Mouse (Mus musculus) MEL (cell line): ENCODE results near the gene Teddm1a. TPM values are rescaled to one million over a fixed set of nuclear protein-coding genes. Genes with fewer than 3 reads are reported as not detected.

ENCODE experiments used
- DNase-seq: peaks from one replicate; pipeline ENCODE4 v3.0.0; 2011; ENCODE audit warnings: low read depth, low spot score
- H3K27ac ChIP-seq: 2 replicates; pipeline ENCODE4 v1.5.1; 2012; ENCODE audit warnings: low read depth, mild to moderate bottlenecking, control low read depth, low read length, moderate library complexity; ENCODE audit not compliant: control insufficient read depth
- H3K27me3 ChIP-seq, 2 experiments: fragments of 150-350 bp in 1 of 2; sonication (generic) in 1 of 2; 2 replicates each; pipeline ENCODE4 v1.6.1; 2012; ENCODE audit warnings: low read length in 2 of 2, mild to moderate bottlenecking in 2 of 2, improper control_type of control experiment in 1 of 2, moderate library complexity in 1 of 2; ENCODE audit not compliant: insufficient read depth in 2 of 2, control insufficient read depth in 1 of 2
- H3K36me3 ChIP-seq, 2 experiments: 2 replicates each; pipeline ENCODE4 v1.6.1; 2012 to 2014; ENCODE audit warnings: low read length in 2 of 2, improper control_type of control experiment in 1 of 2, inconsistent platforms in 1 of 2, mild to moderate bottlenecking in 1 of 2; ENCODE audit not compliant: insufficient read depth in 2 of 2, control insufficient read depth in 1 of 2
- H3K4me1 ChIP-seq, 2 experiments: fragments of 150-350 bp in 1 of 2; sonication (generic) in 1 of 2; 2 replicates each; pipeline ENCODE4 v1.6.1; 2012; ENCODE audit warnings: low read length in 2 of 2, improper control_type of control experiment in 1 of 2, mild to moderate bottlenecking in 1 of 2; ENCODE audit not compliant: insufficient read depth in 2 of 2, control insufficient read depth in 1 of 2
- H3K4me3 ChIP-seq, 2 experiments: fragments of 150-350 bp in 1 of 2; sonication (generic) in 1 of 2; 2 replicates each; pipeline ENCODE4 v1.5.1; 2012; ENCODE audit warnings: low read depth in 2 of 2, low read length in 2 of 2, mild to moderate bottlenecking in 2 of 2, moderate library complexity in 2 of 2, control low read depth in 1 of 2, improper control_type of control experiment in 1 of 2; ENCODE audit not compliant: control insufficient read depth in 1 of 2, insufficient read depth in 1 of 2
- H3K79me2 ChIP-seq: 2 replicates; pipeline ENCODE4 v1.6.1; 2012; ENCODE audit warnings: mild to moderate bottlenecking, low read length, moderate library complexity; ENCODE audit not compliant: control insufficient read depth, poor library complexity, insufficient read depth
- H3K9ac ChIP-seq: 2 replicates; pipeline ENCODE4 v1.6.1; 2012; ENCODE audit warnings: low read depth, mild to moderate bottlenecking, control low read depth, low read length, moderate library complexity; ENCODE audit not compliant: control insufficient read depth, poor library complexity, severe bottlenecking
- H3K9me3 ChIP-seq: fragments of 150-350 bp; sonication (generic); replicated peaks from 2 replicates; pipeline ENCODE4 v1.6.1; 2012; ENCODE audit warnings: mild to moderate bottlenecking, low read length, improper control_type of control experiment, moderate library complexity; ENCODE audit not compliant: insufficient read depth
- BHLHE40 ChIP-seq: IDR thresholded peaks from 2 replicates; pipeline ENCODE4 v1.6.1; 2012; ENCODE audit warnings: low read depth, mild to moderate bottlenecking, inconsistent platforms, low read length, improper control_type of control experiment, borderline replicate concordance
- CHD2 ChIP-seq: IDR thresholded peaks from 2 replicates; pipeline ENCODE4 v1.6.1; 2011; ENCODE audit warnings: low read length, improper control_type of control experiment
- E2F4 ChIP-seq: IDR thresholded peaks from 2 replicates; pipeline ENCODE4 v1.6.1; 2011; ENCODE audit warnings: low read depth, low read length, improper control_type of control experiment, borderline replicate concordance
- EP300 ChIP-seq, 2 experiments: IDR thresholded peaks; 2 replicates each; pipeline ENCODE4 v1.6.1; 2011; ENCODE audit warnings: improper control_type of control experiment in 2 of 2, low read length in 2 of 2, low read depth in 1 of 2, mild to moderate bottlenecking in 1 of 2
- GABPA ChIP-seq: IDR thresholded peaks from 2 replicates; pipeline ENCODE4 v1.6.1; 2012; ENCODE audit warnings: low read depth, mild to moderate bottlenecking, inconsistent platforms, low read length, improper control_type of control experiment, moderate library complexity
- HCFC1 ChIP-seq: IDR thresholded peaks from 2 replicates; pipeline ENCODE4 v1.6.1; 2012; ENCODE audit warnings: low read depth, mild to moderate bottlenecking, inconsistent platforms, low read length, improper control_type of control experiment, moderate library complexity
- KAT2A ChIP-seq: conservative IDR thresholded peaks from 2 replicates; pipeline ENCODE4 v1.6.1; 2012; ENCODE audit warnings: low read depth, low read length, improper control_type of control experiment, inconsistent platforms
- MAFK ChIP-seq: IDR thresholded peaks from 2 replicates; pipeline ENCODE4 v1.6.1; 2011; ENCODE audit warnings: low read depth, mild to moderate bottlenecking, low read length, improper control_type of control experiment, borderline replicate concordance
- MAX ChIP-seq: IDR thresholded peaks from 2 replicates; pipeline ENCODE4 v1.6.1; 2011; ENCODE audit warnings: low read length, improper control_type of control experiment
- MEF2A ChIP-seq: IDR thresholded peaks from 2 replicates; pipeline ENCODE4 v1.6.1; 2014; ENCODE audit warnings: low read depth, mild to moderate bottlenecking, inconsistent platforms, low read length, improper control_type of control experiment; ENCODE audit not compliant: poor library complexity, insufficient replicate concordance, severe bottlenecking; ENCODE audit errors: extremely low read depth
- MXI1 ChIP-seq: IDR thresholded peaks from 2 replicates; pipeline ENCODE4 v1.6.1; 2011; ENCODE audit warnings: mild to moderate bottlenecking, low read depth, low read length, improper control_type of control experiment
- MYB ChIP-seq: IDR thresholded peaks from 2 replicates; pipeline ENCODE4 v1.6.1; 2011; ENCODE audit warnings: mild to moderate bottlenecking, low read depth, low read length, improper control_type of control experiment
- MYC ChIP-seq: IDR thresholded peaks from 2 replicates; pipeline ENCODE4 v1.6.1; 2011; ENCODE audit warnings: low read depth, mild to moderate bottlenecking, low read length, improper control_type of control experiment, moderate library complexity
- NELFE ChIP-seq: IDR thresholded peaks from 2 replicates; pipeline ENCODE4 v1.6.1; 2011; ENCODE audit warnings: low read depth, low read length, improper control_type of control experiment
- POLR2A ChIP-seq, 2 experiments: IDR thresholded peaks; 2 replicates each; pipeline ENCODE4 v1.6.1; 2011 to 2012; ENCODE audit warnings: low read length in 2 of 2, mild to moderate bottlenecking in 2 of 2, control low read depth in 1 of 2, improper control_type of control experiment in 1 of 2, low read depth in 1 of 2, moderate library complexity in 1 of 2; ENCODE audit not compliant: control insufficient read depth in 1 of 2, insufficient read depth in 1 of 2, poor library complexity in 1 of 2
- POLR2AphosphoS2 ChIP-seq: IDR thresholded peaks from 2 replicates; pipeline ENCODE4 v1.6.1; 2011; ENCODE audit warnings: low read length, improper control_type of control experiment
- POLR2AphosphoS5 ChIP-seq: IDR thresholded peaks from 2 replicates; pipeline ENCODE4 v1.6.1; 2012; ENCODE audit warnings: low read depth, borderline replicate concordance, mild to moderate bottlenecking, inconsistent platforms, low read length, moderate library complexity, mixed read lengths
- SMC3 ChIP-seq: IDR thresholded peaks from 2 replicates; pipeline ENCODE4 v1.6.1; 2011; ENCODE audit warnings: low read depth, low read length, improper control_type of control experiment
- TAL1 ChIP-seq: IDR thresholded peaks from 2 replicates; pipeline ENCODE4 v1.6.1; 2012; ENCODE audit warnings: mild to moderate bottlenecking, inconsistent platforms, low read length, moderate library complexity, mixed read lengths
- TBP ChIP-seq: IDR thresholded peaks from 2 replicates; pipeline ENCODE4 v1.8.0; 2011; ENCODE audit warnings: low read depth, low read length, improper control_type of control experiment
- TCF12 ChIP-seq: IDR thresholded peaks from 2 replicates; pipeline ENCODE4 v1.6.1; 2014; ENCODE audit warnings: low read depth, mild to moderate bottlenecking, inconsistent platforms, low read length, improper control_type of control experiment, moderate library complexity
- UBTF ChIP-seq: IDR thresholded peaks from 2 replicates; pipeline ENCODE4 v1.6.1; 2012; ENCODE audit warnings: low read depth, mild to moderate bottlenecking, inconsistent platforms, low read length, improper control_type of control experiment, moderate library complexity, borderline replicate concordance; ENCODE audit not compliant: insufficient read depth
- USF2 ChIP-seq, 2 experiments: IDR thresholded peaks; 2 replicates each; pipeline ENCODE4 v1.6.1; 2011 to 2012; ENCODE audit warnings: improper control_type of control experiment in 2 of 2, low read length in 2 of 2, borderline replicate concordance in 1 of 2, inconsistent platforms in 1 of 2, low read depth in 1 of 2, mild to moderate bottlenecking in 1 of 2; ENCODE audit not compliant: insufficient read depth in 1 of 2
- ZKSCAN1 ChIP-seq: IDR thresholded peaks from 2 replicates; pipeline ENCODE4 v1.6.1; 2012; ENCODE audit warnings: low read depth, mild to moderate bottlenecking, inconsistent platforms, low read length, improper control_type of control experiment, moderate library complexity
- ZMIZ1 ChIP-seq: IDR thresholded peaks from 2 replicates; pipeline ENCODE4 v1.6.1; 2012; ENCODE audit warnings: low read depth, mild to moderate bottlenecking, inconsistent platforms, low read length, improper control_type of control experiment, moderate library complexity
- polyA plus RNA-seq, 2 experiments: library from polyadenylated mRNA; stranded (reverse) in 1 of 2; unstranded in 1 of 2; fragments of >175 nt in 1 of 2; fragments of >200 nt in 1 of 2; gene quantifications; 2 replicates each; pipeline versions ENCODE4 v1.2.1 to v1.2.4; 2012; ENCODE audit warnings: low replicate concordance in 2 of 2, low read depth in 1 of 2; ENCODE audit not compliant: insufficient read length in 2 of 2, insufficient read depth in 1 of 2, missing spikeins in 1 of 2
- total RNA-seq: library from RNA; depleted of rRNA; stranded (reverse); fragments of 300-350 nt; gene quantifications from 2 replicates; pipeline ENCODE4 v1.2.3, GENCODE M21; 2012

Teddm1a gene
- total and polyA plus RNA-seq, 3 experiments, result not detected

DNA sequence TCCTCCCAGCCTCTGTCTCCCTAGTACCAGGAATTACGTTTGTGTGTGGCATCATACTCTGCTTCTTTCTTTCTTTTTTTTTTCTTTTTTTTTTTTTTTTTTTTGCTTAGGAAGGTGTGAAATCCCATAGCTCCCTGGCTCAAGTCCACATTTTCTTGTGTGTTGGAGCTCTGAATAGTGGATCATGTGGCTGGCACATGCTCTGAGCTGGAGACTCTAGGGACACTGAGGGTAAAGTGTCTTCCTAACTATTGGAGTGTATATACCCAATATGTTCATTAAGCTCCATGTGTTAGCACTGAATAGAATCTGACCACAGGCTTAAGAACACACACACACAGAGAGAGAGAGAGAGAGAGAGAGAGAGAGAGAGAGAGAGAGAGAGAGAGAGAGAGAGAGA is 42.2 kb downstream of the Teddm1a start:
- no peaks in the 10 kb centered on the region for H3K27me3 ChIP-seq

DNA sequence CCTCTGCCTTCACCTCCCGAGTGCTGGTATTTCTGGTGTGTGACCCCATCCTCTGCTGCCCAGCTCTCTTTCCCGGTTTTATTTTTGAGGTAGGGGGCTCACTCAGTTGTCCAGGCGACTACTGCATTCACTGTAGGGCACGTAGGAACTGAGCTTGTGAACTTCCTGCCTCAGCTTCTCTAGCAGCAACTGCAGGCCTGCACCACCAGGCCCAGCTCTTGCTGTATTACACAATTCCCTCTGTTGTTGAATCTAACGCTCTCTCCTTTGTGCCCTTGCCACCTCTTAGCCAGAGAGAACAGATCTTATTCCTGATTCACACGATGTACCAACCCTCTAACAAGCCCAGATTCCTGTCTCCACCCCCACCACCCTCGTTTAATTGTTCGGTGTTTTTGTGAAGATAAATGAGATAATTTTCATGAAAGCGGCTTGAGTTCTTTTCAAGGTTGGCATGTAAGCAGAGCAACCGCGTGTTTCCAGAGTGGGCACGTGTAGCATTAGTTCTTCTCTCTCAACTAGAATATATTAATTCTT is 44.4 kb downstream of the Teddm1a start:
- Histone ChIP-seq H3K9ac (no peak overlapping the region), H3K27ac (no peak overlapping the region), H3K4me3 (no peak overlapping the region), H3K79me2 (no peaks in the 10 kb centered on the region), H3K36me3 (no peaks in the 10 kb centered on the region), H3K9me3 (no peaks in the 10 kb centered on the region), H3K4me1 (no peaks in the 10 kb centered on the region), H3K27me3 (no peaks in the 10 kb centered on the region)
- DNase-seq, result no peak
- no peak for TF ChIP-seq BHLHE40
- no peak for TF ChIP-seq MEF2A
- no peak for TF ChIP-seq MYC
- TF ChIP-seq NELFE, result no peak
- no peak for TF ChIP-seq ZKSCAN1
- TF ChIP-seq SMC3, result no peak
- TF ChIP-seq KAT2A, result no peak
- no peak for TF ChIP-seq CHD2
- no peak for TF ChIP-seq TCF12
- TF ChIP-seq MXI1, result no peak
- no peak for TF ChIP-seq UBTF
- TF ChIP-seq HCFC1, result no peak
- TF ChIP-seq MAX, result no peak
- no peak for TF ChIP-seq MAFK
- TF ChIP-seq GABPA, result no peak

More for the DNA sequence above, 42.2 kb downstream of the Teddm1a start:
- Histone ChIP-seq H3K9me3 (no peaks in the 10 kb centered on the region), H3K4me1 (no peaks in the 10 kb centered on the region), H3K36me3 (no peaks in the 10 kb centered on the region), H3K27ac (no peak overlapping the region), H3K79me2 (no peaks in the 10 kb centered on the region), H3K4me3 (no peak overlapping the region), H3K9ac (no peak overlapping the region)
- TF ChIP-seq CHD2 (no peak), POLR2AphosphoS2 (no peak), MEF2A (no peak), ZMIZ1 (no peak), MAX (no peak), E2F4 (no peak), USF2 (IDR thresholded peaks at IDR 0.05; ENCODE audit: borderline replicate concordance in 1 of 2, insufficient read depth in 1 of 2, low read depth in 1 of 2, low read length in 2 of 2) (no peak), EP300 (IDR thresholded peaks at IDR 0.05; ENCODE audit: low read depth in 1 of 2, low read length in 2 of 2) (no peak), TBP (no peak), BHLHE40 (no peak), POLR2AphosphoS5 (no peak), TAL1 (no peak), POLR2A (IDR thresholded peaks at IDR 0.05; ENCODE audit: control insufficient read depth in 1 of 2, insufficient read depth in 1 of 2, low read depth in 1 of 2, low read length in 2 of 2, poor library complexity in 1 of 2) (no peak), MYB (no peak), KAT2A (no peak)
- no peak for DNase-seq
